Mouse (Mus musculus) left cerebral cortex, adult 18-20 months (tissue): ENCODE results near the gene Sctr. TPM values are rescaled to one million over a fixed set of nuclear protein-coding genes. Genes with fewer than 3 reads are reported as not detected.
A peak's percentile ranks its signal among the peaks of the same experiment; 100 is the strongest.

ENCODE experiments used
- DNase-seq, 2 experiments: peaks; one replicate each; pipeline ENCODE4 v3.0.0; 2021 to 2022; ENCODE audit warnings: low spot score in 2 of 2, mixed read lengths in 1 of 2
- long read RNA-seq, 2 experiments: library from polyadenylated mRNA; stranded (forward); transcript quantifications; one replicate each; pipeline ENCODE4 v2.0.0; 2021
- total RNA-seq, 2 experiments: library from RNA; stranded (reverse); gene quantifications; 2 replicates each; pipeline ENCODE4 v1.2.3; 2021

Gene Sctr
- total RNA-seq, result under 1 TPM in 1 of 2 experiments, not detected in 1; 0.42 TPM
- long read RNA-seq, experiment 1, result 0 reads
- long read RNA-seq, experiment 2, result 0 reads

- no peak for DNase-seq
Observed at GRCm38 (mm10) chr1:120006844-120007790, at the start of gene Sctr. Gene Sctr, plus strand, starts transcription at chr1:120006894.

DNA sequence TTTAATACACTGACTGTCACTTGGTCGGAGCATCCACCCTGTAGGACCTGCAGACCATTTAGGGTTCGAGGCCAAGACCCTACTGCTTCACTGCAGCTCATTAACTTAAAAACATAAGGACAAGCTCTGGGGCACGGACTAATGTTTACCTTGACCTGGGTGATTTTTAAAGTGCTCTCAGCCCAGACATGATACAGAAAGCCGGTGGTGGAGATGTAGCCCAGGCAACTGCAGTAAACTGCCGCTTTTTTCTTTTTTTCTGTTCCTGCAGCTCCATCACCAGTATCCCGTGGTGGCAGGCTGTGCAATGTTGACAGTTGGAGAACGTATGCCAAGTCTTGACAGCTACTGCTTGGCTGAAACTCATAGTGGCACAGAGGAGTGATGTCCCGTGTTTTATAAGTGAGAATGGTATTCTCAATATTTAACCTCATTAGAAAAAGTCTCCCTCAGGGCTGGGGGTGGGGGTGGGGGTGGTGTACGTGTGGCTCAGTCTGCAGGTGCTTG, 48.9 kb upstream of the Sctr start:
- DNase-seq, result no peak

- DNase-seq, result no peak
Observed at GRCm38 (mm10) chr1:119959464-119959863, 47.2 kb upstream of the Sctr start.

- no peak for DNase-seq
Observed at GRCm38 (mm10) chr1:119959920-119960319, 46.8 kb upstream of the Sctr start.

DNA sequence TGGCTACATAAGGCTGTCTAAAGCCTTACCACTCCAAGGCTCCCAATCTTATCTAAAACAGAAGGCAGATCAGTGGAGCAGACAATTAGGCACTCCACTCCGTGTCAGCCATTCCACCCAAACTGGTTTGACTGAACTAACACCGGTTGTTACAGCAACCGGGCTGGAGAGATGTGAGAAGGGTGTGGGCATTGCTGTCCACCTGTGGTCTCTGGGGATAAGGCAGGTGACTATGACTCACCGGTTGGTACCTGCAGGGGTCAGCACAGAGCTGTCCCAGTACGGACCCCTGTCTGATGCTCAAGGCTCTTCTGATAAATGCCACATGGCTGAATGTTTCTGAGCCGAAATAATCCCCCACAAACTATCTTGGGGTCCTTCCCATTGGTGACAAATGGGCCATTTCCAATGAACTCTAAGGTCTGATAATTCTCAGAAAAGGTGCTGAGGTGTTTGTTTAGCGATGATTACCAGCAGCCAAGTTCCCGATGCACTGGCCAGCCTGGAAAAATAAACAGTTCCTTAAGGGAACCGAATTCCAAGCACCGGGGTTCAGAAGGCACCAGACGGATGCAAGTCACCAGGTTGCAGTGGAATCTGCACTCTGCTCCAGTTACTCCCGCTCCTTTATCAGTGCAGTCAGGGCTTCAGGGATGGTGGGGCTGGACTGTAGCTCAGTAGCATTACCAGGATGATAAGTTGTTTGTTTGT, 40.7 kb upstream of the Sctr start:
- no peak for DNase-seq

DNA sequence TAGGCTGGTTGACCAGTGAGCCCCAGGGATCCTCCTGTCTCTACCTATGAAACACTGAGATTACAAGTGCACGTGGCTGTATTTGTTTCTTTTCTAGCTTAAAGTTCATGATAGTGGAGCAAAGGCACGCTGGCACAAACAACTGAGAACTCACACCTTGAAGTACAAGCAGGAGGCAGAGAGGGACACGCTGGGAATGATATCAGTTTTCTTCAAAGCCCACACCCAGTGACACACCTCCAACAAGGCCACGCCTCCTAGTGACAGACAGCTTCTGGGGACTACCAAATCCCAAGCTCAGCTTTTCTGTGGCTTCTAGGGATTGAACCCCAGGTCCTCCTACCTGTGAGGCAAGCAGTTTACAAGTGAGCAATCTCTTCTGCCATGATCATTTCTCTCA, 33.6 kb upstream of the Sctr start:
- DNase-seq, result no peak

DNA sequence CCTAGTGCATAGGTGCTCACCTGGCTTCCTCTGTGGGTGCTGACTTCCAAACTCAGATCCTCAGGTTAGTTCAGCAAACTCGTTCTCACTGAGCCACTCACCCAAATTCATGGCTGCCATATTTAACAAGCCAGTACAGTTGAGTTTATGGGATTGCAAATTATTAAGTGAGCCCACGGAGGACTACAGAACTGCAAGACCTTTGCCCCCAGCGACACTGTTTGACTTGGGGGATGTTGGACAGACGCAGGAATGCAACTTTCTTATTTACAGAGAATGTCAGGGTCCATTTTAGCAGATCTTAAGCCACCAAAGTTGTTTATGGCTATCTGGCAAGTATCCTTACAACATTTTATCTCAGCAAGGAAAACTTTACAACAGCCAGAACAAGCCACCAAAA, 31.6 kb upstream of the Sctr start:
- DNase-seq, result no peak

DNA sequence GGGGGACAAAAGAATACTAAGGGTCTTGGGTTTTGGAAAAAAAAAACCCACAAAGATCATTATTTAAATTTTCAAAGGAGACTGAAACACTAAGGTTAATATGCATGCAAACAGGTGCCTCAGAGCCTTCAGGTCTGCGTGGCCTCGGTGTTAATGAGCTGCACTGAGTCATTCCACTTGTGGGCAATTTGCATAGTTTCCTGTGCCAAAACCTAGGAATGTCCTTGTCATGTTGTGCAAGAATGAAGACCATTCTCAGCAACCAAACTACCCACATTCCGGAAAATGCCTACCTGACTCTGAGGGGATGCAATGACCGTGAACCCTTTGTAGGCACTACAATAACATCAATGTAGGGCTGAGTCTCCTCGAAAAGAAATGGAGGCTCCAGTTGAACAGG, 20.1 kb upstream of the Sctr start:
- no peak for DNase-seq

DNA sequence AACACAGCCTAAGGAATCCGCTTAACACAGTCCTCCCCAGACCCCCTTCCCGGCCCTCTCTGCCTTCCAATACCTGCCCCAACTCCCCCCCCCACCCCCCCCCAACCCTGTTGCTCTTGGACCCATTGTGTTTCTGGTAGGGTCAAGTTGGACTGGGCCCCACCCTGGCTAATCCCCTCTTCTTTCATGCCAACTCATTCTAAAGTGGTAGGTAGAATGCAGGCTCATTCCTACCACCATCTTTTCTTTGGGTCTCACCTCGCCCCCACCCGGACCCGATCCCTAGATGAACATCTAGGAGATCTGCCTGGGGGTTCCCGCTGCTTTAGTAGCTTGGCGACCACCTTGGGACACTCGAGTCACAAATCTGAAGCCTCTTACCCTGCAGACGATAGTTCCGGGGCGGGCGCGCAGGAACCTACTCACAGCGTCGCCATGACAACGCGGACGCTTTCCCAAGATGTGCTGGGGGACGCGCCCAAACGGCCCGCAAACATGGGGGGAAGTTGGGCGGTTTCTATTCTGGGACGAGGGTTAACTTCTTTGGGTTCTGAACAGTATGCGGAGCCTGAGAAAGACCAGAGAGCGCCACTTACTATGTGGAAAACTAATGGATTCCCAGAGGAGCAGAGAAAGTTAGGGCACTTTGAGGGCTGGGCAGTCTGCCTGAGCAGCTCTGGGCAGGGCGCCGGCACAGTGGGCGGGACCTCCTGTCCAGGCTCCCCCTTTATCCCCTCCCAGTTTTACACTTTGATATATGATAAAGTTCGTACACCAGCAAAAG, 9.7 kb upstream of the Sctr start, which contains the start of gene Cfap221:
Cfap221 (minus strand) TSS at position 437 of the 784 bp plus-strand sequence.
- peak; percentile 32 to 68 for DNase-seq

DNA sequence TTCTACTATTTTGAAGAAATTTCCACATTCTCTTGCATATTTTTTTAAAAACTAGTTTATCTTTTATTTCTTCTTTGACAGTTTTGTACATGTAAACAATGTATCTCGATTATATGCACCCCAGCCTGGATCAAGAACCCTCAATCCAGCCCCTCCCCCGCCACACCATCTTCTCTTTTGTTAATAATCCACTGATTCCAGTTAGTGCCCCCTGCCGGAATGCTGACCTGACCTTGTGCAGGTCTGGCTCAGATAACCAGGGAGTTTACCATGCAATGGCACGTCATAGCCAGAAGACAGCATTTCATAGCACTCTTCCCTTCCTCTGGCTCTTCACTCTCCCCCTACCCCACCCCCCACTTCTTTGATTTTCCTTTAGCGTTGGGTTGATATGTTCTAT, 9.1 kb upstream of the Sctr start:
- no peak for DNase-seq

GRCm38 (mm10) chr1:120007851-120008588, 1.3 kb downstream of the Sctr start:
- no peak for DNase-seq

- DNase-seq, result no peak
Observed at GRCm38 (mm10) chr1:120012638-120013037, 5.9 kb downstream of the Sctr start.

DNA sequence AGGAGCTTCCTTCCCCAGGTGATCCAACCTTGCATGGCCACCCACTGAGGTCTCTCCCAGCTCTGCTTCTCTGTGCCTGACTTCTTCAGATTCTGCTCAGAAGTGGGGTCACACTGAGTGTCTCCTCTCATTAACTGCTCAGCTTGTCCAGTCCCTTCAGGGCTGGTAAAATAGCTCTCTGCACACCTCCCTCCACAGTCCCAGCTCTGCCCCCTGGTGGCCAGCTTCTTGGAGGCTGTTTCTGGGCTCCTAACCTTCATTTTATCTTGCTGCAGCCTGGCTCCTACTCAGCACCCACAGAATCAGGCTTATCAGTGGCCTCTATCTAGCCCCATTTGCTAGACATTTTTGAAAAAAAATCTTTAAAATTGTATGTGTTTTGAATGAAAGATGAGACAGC, 6.4 kb downstream of the Sctr start:
- peak; percentile 75 to 79 for DNase-seq

DNA sequence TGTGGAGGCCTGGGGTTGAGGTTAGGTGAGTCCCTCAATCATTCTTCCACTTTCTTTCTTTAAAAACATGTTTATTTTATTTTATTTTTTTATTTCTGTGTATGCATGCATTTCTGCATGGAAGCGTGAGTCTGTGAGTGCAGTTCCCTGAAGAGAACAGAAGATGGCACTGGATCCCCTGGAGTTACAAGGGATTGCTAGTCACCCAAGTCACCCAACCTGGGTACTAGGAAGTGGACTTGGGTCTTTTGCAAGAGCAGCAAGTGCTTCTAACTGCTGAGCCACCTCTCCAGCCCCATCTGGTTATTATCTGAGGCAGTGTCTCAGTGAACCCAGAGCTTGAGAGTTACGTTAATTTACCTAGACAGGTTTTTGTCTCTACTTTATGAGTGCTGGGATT, 9.5 kb downstream of the Sctr start:
- DNase-seq, result no peak

DNA sequence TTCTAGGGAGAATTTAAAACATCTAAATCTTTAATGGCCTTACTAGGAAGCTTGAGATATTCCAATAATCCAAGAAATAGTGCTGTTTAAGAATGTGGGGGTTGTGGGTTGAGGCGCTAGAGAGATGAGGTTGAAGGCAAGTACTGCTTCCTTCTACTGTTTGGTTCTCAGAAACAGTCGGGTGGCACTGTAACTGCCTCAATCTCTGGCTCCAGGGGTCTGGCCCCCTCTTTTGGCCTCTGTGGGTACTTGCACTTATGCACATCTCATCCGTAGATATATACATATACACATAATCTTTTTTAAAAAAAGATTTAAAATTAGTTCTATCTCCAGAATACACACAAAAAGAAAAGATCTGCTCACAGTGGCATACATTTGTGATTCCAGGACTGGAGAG, 12.2 kb downstream of the Sctr start:
- no peak for DNase-seq

- no peak for DNase-seq
Observed at GRCm38 (mm10) chr1:120019428-120019827, 12.7 kb downstream of the Sctr start.

- no peak for DNase-seq
Observed at GRCm38 (mm10) chr1:120020322-120020897, 13.7 kb downstream of the Sctr start.

DNA sequence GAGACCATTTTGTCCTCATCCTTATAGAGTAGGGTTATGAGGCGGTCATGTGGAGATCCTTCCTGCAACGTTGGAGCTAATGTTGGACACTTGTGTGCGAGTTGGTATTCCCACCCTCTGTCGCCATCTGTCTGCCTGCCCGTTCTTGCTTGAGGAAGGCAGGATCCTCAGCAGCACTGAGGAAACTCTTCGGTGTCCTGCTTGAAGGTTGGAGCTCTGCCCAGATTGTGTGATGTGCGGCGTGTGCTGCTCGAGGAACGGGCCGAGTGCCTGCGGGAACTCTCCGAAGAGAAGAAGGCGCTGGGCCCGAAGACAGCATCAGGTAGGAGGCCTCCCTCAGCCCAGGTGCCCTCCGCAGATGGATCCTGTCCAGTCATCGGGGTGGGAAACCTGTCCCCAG, 15.3 kb downstream of the Sctr start:
- peak; percentile 37 to 53 for DNase-seq

DNA sequence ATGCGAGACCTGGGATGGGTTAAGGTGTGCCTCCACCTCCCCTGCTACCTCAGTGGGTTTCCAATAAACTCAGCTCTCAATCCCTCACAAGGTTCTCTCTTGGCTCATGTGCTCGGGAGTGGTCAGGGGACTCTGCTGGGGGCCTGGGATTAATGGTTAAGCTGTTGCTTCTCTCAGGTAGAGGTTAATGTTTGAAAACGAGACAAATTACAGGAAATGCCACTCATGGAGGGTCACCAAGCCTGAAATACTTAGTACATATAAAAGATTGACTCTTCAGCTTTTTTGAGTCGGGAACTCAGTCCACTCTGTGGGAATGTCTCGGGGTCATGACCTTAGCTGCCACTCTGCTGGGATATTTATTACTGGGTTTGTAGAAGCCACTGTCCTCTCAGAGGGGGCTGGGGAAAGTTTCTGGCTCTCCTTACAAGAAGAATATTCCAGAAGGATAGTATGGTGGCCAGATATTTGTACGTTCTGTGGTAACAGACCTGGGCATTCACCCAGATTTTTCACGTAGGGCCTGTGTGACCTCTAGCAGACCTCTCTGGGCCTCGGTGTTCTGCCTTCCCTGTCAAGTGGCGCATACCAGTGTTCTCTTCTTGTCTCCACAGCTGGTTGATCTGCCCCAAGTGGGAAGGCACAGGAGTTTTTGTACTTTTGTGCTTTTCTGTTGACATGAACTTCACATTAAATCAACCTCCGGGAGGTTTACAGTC, 17.8 kb downstream of the Sctr start:
- DNase-seq, result no peak
